Mouse (Mus musculus): ENCODE results near the gene Gng7.

The Gng7 gene

DNA sequence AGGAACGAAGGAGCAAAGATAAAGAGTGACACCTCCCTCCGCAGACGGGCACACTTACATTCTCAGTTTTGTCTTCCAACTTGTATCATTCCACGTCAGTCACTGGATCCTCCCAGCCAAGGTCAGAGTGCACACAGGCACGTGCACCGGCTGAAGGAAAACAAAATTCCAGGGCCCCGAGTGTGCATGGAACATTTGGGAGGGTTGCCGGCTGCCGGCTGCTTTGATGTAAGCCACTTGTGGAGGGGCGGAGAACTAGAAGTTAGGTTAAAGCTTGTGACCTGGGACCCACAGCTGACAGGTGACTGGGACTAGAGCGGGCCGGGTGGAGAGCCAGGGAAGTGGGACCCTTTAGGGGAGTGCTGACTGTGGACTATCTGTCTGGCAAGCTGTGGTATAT, 48.4 kb downstream of the Gng7 start:
- no peak for DNase-seq (ENCODE audit: low spot score)

DNA sequence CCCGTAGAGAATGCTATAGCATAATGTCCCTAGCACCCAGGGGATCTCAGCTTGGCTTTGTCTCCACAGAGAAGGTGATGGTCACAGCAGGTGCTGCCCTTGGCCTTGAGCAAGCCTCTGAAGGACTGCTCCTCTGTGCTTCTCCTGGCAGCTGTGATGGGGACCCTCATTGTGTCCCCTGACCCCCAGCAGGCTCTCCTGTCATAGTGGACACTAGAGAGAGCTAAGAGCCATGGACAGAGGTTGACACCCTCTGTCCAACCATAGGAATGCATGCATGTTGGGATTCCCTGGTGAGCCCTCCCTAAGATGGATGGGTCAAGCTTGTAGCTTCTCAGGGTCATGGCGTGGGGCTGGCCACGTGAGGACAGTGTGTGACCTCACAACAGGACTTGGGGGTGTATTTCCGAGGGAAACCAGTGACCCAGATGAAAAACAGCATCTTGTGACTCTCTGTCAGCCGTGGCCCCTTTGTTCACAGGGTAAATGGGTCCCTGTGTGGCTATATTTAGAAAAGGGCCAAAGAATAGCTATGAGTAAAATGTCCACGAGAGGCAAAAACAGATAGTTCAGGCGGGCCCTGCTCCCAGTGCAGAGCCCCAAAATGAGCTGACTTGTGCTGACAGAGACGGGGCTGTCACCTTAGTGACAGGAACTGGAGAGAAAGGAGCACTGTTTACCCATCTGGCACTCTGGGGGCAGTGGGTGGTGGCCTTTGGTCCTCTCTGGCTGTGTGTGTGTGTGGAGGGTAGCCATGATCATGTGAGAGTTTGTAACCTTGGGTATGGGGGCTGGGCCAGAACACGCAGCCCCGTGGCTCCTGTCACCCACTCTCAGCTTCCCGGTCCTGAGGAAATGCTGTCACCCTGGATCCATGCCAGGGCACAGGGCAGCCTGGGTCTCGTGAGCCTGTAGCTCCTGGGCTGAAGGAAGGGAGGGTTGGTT, 51.4 kb downstream of the Gng7 start:
- no peak for DNase-seq (ENCODE audit: low spot score)

DNA sequence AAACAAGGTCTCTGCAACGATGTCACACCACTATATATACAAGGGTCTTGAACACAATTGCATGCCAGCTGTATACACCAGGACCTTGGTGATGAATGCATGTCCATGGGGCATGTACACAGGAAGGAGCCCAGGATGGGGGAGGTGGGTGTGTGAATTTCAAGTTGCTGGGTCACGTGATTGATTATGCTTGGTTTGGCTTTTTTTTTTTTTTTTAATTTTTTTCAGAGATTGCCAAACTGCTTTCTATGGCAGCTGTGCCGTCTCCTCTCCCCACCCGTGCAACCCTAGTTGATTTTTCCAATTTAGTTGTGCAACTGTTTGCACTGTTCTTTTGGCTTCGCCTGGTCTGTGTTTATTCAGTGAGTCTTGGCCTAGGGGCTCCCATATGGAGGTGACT, 52.2 kb downstream of the Gng7 start:
- DNase-seq (ENCODE audit: low spot score): no peak

DNA sequence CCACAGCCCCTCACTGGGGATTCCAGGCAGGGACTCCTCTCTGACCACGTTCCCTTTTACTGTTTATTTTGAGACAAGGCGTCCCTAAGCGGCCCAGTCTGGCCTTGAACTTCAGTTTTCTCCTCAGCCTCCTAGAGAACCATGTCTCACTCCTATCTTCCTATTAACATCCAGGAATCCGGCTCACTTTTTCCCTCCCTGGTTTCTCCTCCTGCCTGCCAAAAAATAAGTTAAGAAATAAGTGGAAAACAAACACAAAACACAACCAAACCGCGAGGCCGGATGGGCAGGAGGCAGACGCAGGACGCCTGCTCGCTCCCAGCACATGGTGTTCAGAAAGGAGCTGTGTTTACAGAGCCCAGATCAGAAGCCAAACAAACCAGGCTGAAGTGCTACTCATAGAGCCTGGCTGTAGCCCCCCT, 52.7 kb downstream of the Gng7 start:
- DNase-seq (ENCODE audit: low spot score): no peak

DNA sequence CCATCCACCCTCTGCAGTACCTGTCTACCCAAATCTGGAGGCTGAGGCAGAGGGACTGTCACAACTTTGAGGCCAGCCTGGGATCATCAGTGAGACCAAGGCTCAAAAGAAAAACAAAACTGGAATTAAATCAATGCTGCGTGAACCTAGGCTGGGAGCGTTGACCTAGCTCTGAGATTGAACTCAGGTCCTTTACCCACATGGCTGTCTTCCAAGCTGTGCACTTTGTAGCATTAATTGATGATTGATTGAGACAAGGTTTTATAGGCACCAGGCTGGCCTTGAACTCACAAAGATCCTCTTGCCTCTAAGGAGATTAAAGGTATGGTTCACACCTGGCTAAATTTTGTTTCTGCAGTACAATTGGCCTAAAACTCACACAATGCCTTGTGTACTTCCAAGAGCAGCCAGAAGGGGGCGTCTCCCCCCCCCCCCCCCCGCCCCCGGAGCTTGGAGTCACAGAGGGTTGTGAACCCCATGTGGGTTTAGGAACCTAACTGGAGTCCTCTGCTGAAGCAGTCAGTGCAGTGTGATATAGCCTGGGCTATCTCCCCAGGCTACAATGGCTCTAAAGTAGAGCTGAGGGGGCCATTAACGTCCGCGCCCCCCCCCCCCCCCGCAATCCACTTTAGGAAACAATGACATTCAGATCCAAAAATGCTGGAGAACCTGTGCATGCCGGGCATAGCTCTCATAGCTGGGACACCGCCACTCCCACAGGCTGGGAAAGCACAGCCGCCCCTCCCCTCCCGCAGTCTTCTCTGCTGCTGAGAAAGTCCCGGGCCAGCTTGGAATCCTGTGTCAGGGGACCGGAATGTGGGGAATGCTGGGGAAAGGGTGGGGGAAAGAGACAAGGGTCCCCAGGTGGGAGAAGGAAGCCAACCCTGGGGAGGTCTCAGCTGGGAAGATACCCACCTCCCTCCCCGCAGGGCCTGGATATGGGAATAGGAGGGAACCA, 53.9 kb downstream of the Gng7 start:
- no peak for DNase-seq (ENCODE audit: low spot score)

DNA sequence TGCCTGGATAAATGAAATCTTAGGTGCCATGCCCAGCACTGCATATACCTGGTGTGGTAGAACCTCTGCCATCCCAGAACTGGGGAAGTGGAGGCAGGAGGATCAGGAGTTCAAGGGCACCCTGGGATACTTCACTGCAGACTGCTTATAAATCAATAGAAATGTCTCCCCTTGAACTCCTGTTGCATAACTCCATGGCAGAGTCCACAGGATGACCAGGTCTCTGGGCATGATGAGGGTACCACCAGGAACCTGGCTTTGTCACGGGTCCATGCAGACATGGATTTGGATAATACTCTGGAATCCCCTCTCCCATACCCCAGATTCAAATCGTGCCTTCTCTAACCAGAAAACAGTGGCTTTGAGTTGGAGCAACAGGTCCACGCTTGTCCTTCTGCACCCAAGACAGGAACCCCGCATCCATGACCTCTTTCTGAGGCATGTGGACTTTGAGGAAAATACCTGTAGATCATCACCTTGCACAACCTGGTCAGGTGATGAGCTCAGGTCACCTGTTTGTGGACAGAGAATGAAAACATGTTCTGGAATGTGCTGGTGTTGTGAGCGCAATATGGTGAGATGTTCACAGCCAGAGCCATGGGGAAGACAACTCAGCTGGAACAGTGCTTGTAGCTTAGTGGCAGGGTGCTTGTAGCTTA, 55.6 kb downstream of the Gng7 start:
- no peak for DNase-seq (ENCODE audit: low spot score)

DNA sequence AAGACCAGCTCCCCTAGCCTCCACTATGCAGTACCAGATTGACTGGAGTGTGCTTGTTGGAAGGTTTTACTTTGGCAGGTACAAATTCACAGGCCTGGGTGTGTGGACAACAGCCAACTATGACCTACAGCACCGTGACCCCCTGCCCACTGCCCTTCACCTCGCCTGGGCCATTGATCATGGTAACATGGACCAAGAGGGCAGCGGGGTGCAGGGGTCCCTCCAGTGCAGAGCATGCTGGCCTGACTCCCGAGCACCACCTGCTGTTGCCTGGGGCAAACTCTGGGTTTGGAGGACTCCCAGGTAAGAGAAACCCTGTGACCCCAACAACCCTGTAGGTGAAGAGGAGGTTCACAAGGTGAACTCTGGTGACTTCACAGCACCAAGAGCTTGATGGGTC, 57.0 kb downstream of the Gng7 start:
- DNase-seq (ENCODE audit: low spot score): no peak

DNA sequence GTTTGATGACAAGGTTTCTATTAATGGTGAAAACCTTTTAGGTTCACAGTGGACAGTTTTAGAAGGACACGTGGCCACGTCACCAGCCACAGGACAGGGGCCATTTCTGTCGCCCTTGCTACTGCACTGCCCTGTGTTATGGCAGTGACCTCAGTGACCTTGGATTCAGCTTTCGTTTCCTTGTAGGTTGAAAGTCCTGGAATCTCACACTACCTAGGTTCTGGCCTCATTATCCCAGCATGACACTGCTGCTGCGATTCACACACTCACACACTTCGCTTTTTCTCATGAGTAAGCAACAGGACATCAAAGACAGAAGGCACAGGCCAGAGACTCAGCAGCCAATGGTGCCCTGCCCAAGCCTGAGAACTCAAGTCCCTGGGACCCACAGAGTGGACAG, 57.8 kb downstream of the Gng7 start:
- no peak for DNase-seq (ENCODE audit: low spot score)

DNA sequence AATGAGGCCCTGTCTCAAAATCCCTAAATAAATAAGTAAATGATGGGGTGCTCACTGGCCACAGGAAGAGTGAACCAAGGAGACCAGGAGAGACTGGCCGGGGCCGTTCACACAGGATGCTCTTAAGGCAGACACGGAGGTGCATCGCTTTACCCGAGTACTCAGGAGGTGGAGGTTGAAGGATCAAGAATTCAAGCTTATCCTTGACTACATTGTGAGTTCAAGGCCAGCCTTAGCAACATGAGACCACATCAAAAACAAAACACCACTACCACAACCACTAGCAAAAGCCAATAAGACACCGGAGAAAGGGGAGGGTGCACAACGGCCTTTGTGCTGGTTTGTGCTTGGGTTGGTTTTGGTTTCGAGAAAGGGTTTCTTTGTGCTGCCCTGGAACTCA, 58.4 kb downstream of the Gng7 start:
- DNase-seq (ENCODE audit: low spot score): no peak

DNA sequence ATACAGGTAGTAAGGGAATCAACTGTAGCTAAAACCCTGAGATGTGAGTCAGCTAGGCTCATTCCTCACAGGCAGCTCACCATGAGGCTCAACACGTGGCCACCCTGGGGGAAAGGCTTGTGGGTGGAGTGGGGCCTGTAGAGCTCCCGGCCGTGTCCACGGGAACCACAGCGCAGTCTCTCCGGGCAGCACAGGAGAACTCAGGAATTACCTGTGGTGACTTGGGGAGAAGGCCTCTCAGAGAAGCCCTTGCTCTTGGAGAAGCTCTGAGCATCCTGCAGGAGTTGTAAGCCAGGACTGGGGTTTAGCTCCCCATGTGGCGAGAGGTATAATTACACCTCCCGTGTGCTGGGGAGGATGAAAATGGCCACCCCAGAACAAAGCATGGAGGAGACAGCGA, 59.2 kb downstream of the Gng7 start:
- no peak for DNase-seq (ENCODE audit: low spot score)

DNA sequence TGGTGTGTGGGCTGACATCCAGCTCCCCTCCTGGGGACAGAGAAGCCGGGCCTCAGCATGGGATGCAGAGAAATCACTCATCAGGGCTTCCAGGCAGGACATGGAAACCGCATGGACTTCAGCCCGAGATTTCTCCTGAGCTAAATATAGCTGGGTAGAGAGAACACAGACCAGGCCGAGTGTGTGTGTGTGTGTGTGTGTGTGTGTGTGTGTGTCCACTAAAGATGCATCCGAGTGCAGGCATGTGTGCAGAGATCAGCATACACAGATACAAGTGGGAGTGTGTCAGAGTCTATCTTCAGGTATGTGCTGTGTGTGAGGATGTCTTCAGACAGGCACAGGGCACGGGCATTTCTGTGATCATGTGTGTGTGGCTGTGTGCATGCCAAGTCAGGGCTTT, 59.9 kb downstream of the Gng7 start:
- no peak for DNase-seq (ENCODE audit: low spot score)

DNA sequence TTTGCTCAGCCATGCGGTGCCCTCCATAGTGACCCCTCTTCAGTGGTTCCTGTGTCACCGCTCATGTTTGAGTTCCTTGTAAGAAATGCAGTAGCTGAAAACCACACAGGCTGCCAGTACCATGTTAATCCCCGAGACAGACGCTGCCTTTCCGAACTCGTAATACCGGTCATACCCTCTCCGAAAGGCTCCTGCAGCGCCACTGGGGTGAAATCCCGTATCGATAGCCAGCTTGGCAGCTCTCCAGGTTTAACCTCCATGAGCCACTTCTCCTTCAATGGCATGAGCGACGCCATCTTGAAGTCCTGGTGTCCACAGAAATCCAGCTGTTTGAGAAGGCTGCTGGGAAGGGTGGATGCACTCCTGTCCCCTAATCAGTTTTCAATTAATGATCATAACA, 60.3 kb downstream of the Gng7 start:
- no peak for DNase-seq (ENCODE audit: low spot score)

DNA sequence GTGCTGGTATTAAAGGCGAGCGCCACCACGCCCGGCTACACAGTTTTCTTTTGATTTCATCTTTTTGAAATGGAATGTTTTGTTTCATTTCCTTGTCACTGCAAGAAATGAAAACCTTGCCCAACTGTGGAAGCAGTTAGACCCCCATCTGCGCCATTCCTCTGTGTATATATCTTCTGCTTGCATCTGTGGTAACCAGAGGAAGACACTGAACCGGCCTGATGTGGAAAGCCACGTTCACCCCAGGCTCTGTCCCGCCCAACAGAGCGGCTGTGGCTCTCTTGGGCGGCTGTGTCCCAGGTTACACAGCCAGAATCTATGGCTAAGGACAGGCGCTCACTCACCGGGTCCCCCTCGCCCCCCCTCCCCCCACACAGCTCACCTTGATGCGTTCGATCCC, 62.3 kb downstream of the Gng7 start:
- no peak for DNase-seq (ENCODE audit: low spot score)

DNA sequence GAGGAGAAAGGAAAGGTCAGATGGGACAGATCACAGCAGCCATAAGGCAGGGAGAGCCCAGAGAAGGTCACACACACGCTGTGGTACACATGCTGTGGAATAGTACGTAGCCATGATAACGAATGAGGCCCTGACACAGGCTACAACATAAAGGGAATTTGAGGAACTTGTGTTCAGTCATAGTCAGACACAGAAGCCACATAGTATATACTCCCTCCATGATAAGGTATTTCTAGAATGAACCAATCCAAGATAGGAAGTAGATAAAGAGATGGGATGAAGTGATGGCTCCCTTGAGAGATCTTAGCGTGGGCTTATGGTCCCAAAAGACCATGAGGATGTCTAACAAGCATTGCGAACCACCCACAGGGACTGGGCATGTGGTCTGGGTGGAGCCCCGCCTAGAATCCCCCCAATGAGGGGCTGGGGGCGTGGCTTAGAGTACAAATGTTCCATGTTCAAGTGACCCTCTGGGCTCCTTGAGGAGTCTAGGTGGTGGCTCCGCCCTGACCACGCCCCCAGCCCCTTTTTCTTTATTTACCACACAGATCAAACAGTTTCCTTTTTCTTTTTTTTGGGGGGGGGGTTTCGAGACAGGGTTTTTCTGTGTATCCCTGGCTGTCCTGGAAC, 62.9 kb downstream of the Gng7 start:
- no peak for DNase-seq (ENCODE audit: low spot score)

DNA sequence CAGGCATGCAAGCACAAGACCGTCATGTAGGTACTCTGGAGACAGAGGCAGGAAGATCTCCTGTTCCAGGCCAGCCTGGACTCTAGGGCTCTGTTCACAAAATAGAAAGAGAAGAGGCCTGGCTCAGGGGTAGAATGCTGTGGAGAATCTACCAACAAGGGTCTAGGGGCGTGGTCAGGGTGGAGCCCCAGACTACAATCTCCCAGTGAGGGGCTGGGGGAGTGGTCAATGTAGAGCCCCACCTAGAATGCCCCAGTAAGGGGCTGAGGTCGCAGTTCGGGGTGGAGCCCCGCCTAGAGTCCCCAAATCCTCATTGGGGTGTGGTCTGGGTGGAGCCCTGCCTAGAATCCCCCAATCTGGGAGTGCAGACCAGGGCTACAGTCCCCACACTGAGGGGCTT, 64.4 kb downstream of the Gng7 start:
- DNase-seq (ENCODE audit: low spot score): no peak

DNA sequence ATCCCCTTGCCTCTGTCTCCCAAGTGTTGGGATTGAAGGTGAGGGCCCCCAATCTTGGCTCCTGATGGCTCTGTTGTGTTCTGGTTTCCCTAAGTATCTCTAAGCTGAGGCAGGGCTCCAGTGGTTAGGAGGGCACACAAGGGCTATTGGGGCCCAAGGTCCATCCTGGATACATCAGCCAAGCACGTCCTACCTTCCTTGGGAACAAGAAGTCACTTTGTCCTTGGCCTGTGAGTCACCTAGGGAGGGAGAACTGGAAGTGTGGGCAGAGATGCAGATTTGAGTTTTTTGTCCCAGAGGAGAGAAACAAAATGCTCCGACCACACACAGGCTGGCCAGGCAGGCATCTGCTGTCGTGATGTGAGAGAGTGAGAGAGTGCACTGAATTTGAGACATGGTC, 65.7 kb downstream of the Gng7 start:
- DNase-seq (ENCODE audit: low spot score): no peak

DNA sequence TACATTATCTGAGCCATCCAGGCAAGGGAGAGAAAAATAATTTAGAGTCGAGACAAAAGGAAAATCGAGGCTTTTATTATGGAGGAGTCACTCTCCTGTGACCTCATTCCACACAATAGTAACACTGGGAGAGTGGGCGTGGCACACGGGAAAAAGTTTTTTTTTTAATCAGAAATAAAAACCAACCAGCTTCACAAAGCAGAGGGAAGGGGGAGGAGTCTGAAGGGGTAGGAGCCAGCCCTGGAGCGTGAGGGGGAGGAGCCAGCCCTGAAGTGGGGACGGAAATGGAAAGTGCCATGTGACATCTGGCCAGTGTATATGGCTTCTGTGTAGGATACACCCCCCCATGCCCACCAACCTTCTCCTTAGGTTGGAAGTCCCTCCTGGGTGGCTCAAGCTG, 66.2 kb downstream of the Gng7 start:
- DNase-seq (ENCODE audit: low spot score): no peak

DNA sequence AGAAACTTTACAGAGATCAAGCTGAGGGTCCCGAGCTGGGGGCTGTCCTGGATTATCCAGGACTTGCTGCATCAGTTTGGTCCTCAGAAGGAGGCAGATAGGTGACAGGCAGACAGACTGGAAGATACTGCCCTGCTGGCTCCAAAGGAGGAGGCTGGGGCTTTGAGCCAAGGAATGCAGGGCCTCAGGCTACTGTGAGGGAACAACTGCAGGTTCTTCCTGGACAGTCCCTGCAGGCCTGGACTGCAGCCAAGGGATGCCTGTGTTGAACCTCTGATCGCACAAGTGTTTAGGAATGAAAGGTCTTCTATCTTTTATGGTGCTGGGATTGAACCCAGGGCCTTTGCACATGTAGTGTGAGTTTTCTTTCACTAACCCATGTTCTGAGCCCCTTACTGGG, 66.9 kb downstream of the Gng7 start:
- no peak for DNase-seq (ENCODE audit: low spot score)

DNA sequence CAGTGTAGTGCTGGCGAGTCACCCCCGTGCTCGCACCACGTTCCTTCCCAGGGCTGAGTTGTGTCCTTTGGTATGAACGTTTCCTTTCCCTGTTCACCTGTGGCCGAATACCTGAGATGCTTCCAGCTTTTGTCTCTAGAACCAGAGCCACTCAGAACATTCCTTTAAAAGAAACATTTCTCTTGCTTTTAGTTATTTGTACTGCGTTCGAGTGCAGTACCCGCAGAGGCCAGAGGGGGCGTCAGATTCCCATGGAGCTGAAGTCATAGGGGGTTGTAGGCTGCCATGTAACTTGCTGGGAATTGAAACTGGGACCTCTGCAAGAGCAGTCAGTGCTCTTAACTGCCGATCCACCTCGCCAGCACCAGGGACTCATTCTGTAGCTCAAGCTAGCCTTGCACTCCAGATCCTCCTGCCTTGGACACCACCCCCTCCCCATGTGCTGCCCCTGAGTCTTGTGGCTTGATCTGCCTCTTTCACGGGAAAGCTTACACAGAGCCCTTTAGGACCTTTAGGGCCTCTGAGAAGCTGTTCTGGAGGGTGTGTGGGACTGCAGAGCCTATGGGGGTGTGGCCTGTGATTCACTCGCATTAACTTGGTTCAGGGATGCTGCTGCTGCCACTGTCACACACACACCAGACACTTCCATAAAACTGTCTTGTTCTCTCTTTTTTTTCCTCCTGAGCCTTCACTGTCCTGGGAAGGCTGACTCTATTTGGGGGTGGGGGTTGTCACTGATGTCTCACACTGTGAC, 67.9 kb downstream of the Gng7 start:
- DNase-seq (ENCODE audit: low spot score): no peak

DNA sequence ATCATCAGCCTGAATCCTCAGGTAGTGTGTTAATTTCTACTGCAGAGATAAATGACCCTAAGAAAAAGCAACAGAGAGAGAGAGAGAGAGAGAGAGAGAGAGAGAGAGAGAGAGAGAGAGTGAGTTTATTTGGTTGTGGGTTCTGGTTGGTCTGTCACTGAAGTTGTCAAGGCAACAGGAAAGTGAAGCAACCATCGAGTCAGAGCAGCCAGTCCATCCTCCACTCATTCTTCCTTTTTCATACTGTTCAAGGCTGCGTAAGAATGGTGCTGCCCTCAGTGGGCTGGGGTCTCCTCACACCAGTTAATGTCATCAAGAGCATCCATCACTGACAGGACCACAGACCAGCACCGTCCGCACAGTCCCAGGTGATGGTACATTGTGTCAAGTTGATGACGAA, 70.5 kb downstream of the Gng7 start:
- no peak for DNase-seq (ENCODE audit: low spot score)

DNA sequence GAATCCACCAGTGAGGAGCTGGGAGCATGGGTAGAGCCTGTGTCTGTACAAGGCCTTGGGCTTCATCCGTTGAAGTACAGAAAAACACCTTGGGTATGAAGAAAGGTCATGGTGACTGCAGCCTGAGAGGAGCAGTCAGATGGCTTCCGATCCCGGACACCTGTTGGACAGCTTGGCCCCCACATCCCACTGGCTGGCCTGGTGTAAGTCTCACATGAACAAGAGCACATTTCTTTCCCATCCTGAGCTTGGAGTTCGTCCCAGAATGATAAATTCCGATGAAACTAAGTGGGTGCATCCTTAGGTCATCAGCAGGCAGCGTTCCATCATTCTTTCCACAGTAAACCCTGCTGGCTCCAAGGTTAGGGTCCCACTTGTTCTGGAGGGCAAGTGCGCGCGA, 71.0 kb downstream of the Gng7 start:
- DNase-seq (ENCODE audit: low spot score): no peak
